Mouse (Mus musculus) mature B cell (primary cell): ENCODE results near the gene Olfr1393.

Source experiments
- in situ Hi-C: fragments of 300-500 bp; cut with MboI; formaldehyde crosslinking; loops from 2 replicates; pipeline ENCODE4 v1.14.3; 2019

The Olfr1393 gene

DNA sequence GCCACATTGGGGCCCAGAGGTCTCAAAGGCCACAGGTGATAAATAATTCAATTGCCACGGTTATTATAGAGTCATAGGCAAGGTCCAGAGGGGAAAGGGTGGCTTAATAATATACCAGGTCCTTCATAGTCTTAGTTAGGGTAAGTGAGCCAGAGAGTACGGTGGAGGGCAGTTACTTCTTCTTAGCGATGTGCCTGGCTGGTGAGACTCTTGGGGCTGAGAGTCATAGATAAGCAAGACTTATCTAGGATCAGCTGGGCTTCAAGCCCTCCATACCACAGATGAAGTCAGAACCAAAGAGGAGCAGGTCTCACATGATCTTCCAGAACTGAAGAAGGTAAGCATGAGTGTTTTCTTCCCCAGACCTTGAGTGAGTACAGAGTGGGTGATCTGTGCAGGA lies at the start of gene Olfr1393:
TSS of gene Olfr1393 (plus strand) at position 83 of the 400 bp plus-strand sequence.
- in situ Hi-C loops = no loop called here

DNA sequence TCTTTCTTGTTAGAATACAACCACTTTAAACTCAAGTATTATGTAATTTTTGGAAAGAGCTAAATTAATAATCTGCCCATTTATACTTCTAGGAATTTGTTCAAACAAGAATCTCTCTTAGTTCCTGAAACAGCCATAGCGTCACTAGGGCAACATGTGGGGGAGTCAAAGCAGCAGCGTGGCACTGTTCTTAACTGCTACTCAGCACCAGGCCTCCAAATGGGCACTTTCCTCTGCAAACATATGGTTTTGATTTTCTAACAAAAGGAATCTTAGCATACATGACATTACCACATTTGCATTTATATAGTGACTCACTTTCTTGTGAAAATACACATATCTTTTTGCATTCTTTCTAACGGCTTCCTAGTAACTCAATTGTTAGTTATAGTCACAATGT lies 45.3 kb upstream of the Olfr1393 start:
- in situ Hi-C loops = no loop called here

DNA sequence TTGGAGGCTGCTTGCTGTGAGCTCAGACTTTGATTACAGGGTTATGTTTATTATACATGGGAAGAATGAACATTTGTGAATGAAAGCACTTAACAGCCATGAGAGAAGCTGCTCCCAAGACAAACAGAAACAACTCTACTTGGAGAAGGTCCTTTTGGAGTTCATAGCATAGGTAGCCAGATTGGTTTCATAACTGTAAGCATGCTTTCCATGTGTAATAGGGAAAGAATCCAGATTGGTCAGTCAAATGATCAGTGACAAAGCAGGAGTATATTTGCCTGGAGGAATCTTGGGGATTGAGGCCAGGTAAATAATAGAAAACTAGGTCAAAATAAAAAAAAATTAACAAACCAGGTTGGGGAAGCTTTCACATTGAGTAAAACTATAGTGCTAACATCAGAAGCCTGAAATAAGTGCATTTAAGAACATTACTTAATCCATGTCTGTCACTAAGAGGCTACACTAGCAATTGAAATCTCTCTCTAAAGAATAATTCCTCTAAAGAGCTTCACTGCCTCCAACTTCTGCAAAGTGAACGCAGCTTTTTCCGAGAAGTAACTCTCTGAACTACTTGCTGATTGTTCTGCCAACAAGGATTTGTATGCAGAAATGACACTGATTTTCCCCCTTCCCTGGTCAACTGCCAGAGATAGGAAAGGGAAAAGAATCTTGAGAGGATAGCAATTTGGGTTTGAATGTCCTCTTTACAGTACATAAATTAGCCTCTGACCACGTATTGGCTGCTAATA lies 42.5 kb upstream of the Olfr1393 start:
- in situ Hi-C loops = no loop called here

DNA sequence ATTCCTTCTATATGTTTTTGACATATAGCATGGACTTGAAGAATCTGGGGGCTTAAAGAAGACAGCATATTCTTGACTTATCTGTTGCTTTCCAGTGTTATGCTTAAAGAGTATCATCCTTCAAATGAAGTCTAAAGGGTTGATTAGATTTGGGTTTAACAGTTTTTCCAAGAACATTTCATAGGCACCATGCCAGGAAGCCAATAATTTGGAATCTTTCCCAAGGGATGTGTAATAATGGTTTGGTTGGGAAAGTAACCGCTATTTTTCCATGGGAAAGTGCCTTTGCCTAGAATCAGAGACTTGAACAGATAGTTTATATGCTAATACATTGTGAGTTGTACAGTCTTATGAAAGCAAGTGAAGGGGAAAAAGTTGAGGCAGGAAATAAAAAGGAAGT lies 41.2 kb upstream of the Olfr1393 start:
- in situ Hi-C loops = no loop called here

DNA sequence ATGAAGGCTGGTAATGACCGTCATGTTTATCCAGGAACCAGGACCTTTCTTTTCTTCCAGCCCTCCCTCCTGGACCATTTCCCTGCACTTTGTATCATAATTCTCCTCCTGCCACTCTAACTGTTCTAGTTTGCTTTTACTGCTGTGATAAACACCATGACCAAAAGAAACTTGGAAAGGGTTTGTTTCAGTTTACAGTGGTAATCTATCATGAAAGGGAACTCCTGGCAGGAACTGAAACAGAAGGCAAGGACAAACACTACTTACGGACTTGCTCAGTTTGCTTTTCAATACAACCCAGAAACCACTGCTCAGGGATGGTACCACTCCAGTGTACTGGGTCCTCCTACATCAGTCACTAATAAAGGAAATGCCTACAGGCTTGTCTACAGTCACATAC lies 40.6 kb upstream of the Olfr1393 start:
- in situ Hi-C loops = no loop called here

DNA sequence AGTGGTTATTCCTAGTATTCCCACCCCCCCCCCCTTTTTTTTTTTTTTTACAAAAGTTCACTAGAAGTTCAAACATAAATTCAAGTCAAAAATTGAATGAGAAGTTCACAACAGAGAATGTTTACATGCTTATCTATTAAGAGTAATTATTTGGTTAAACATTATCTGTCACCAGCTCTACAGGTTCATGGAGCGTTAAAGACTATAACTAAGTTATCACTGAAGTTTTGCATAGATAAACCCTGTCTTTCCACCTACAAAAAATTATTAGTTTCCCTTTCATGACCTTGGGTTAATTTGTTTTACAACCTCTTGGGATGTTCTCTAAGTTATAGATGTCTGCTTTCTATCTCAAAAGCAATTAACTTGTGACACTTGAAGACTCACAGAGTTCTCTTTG lies 37.8 kb upstream of the Olfr1393 start:
- in situ Hi-C loops = loop anchor here (10.0 kb wide), 2 partner anchors 386 to 456 kb away; no protein-coding TSS in a partner anchor

DNA sequence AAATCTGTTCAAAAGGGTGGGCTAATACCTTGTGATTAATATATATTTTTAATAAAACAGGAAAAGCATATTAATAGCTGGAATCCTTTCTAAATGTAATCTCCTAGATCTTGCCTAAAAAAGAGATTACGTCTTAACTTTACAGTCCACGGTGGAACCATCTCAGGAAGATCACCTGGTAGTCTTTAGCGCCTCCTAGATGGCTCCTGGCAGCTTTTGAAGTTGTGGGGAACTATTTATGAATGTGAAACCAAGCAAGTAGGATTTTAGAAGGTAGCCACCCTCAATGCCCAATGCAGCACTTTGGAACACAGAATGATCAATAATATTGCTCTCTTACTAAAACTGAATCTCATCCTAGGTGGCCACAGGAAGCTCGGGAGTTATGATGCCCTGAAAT lies 37.2 kb upstream of the Olfr1393 start:
- in situ Hi-C loops = loop anchor here (10.0 kb wide), 2 partner anchors 386 to 456 kb away; no protein-coding TSS in a partner anchor

DNA sequence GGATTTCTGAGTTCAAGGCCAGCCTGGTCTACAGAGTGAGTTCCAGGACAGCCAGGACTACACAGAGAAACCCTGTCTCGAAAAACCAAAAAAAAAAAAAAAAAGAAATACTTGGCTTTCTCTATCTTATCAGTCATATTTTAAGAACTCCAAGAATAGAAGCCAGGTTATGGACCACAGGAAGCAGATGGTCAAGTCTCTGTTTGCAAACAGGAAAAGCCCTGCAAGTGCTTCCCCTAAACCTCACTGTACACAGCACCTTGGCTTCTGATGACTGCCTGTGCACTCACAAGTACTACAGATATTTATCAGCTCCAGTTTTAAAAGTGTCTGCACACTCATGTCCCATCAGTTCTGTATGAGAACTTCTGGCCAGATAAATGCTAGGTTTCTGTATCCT lies 36.6 kb upstream of the Olfr1393 start:
- in situ Hi-C loops = loop anchor here (10.0 kb wide), 2 partner anchors 387 to 457 kb away; no protein-coding TSS in a partner anchor

DNA sequence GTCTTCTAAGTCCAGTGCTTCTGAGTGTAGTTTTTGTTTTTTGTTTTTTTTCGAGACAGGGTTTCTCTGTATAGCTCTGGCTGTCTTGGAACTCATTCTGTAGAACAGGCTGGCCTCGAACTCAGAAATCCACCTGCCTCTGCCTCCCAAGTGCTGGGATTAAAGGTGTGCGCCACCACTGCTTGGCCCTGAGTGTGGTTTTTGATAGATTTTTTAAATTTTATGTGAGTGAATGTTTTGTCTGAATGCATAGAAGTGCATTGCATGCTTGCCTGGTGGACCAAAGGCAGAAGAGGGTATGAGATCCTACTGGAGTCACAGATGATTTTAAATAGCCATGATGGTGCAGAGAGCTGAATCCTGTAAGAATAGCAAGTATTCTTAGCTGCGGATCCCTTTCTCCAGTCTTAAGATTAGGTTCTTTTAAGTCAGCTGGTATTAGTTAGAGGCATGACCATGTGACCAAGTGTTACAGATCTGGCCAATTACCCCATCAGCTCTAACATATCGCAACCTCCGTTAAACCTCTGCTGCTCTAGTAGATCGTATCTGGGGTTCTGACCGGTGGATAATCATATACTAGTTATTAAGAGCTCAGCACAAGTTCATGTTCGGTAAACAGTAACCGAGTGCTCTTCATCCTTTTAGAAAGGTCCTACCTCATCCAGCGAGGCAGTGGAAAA lies 35.0 kb upstream of the Olfr1393 start:
- in situ Hi-C loops = loop anchor here (10.0 kb wide), 2 partner anchors 388 to 458 kb away; no protein-coding TSS in a partner anchor

DNA sequence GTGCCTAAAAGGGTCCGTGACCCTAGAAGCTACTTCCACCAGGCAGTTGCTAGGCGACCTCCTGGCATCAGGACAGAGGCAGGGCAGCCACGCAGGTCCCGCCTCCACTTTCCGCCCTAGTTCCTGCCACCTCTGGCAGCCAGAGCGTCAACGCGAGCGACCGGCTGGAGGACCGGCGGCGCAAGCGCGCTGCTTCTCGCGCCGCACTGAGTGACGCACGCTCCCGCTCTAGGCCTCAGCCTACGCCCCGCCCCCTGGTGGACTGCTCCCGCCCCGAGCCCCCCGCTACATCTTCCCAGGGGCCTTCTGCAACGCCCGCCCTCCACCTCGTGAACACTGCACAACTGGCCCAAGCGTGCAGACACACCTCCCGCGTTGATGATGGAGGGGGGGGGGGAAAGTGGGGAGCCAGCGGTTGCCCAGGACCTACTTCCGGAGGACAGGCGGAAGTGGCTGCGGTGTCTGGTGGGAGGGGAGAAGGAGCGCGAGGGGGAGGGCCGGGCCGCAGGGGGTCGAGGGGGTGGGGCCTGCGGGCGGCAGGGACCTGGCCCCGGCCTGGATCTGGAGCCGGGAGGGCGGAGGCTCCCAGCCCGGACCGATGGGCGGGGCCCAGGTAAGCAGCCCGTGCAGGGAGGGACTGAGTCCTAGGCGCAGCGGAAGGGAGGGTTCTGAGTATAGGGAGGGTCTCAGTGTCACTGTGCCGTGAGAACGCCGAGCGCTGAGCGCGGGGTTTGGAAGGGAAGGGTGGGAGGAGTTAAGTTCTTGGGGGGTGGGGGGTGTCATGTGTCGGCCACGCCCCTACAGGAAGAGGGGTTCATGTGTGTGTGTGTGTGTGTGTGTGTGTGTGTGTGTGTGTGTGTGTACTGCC lies 34.1 kb upstream of the Olfr1393 start, which contains the start of gene Mgat1:
TSS of gene Mgat1 (plus strand) at position 465 of the 868 bp plus-strand sequence.
- in situ Hi-C loops = loop anchor here (10.0 kb wide), 2 partner anchors 389 to 459 kb away; no protein-coding TSS in a partner anchor

DNA sequence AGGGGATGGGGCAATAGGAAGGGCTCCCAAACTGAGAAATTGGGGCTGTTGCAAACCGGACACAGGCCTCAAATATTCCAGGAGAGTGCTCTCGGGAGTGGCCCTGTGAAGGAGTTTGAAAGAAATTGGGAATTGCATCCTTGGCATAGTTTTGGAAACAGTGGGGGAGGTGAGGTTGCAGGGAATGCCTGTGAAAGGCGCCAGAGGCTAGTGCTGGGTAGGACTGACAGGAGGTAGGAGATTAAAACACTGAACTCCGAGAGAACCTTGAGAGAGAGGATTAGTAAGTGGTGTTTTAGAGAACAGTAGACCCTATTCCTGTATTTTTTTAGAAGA lies 33.5 kb upstream of the Olfr1393 start:
- in situ Hi-C loops = loop anchor here (10.0 kb wide), 2 partner anchors 390 to 460 kb away; no protein-coding TSS in a partner anchor

DNA sequence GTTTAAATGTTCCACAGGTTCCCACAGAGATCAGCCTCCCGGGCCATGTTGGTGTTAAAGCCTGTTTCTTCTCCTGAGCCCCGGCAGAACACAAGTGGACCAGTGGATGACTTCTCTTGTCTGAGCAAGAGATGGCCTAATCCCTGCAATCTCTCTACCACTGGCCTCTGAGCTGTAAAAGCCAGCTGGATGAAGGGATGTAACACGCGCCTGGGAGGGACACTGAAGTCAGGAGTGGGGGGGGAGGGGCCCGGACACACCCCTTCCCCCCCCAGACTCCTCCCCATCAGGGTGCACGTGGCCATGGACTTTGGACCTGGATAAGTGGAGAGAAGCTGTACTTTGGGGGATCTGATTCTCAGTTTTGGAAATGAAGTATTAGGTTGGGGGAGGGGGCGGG lies 32.9 kb upstream of the Olfr1393 start:
- in situ Hi-C loops = loop anchor here (5.0 to 10.0 kb wide), 3 partner anchors 43 to 460 kb away; partner anchors contain the start of gene Zfp62

DNA sequence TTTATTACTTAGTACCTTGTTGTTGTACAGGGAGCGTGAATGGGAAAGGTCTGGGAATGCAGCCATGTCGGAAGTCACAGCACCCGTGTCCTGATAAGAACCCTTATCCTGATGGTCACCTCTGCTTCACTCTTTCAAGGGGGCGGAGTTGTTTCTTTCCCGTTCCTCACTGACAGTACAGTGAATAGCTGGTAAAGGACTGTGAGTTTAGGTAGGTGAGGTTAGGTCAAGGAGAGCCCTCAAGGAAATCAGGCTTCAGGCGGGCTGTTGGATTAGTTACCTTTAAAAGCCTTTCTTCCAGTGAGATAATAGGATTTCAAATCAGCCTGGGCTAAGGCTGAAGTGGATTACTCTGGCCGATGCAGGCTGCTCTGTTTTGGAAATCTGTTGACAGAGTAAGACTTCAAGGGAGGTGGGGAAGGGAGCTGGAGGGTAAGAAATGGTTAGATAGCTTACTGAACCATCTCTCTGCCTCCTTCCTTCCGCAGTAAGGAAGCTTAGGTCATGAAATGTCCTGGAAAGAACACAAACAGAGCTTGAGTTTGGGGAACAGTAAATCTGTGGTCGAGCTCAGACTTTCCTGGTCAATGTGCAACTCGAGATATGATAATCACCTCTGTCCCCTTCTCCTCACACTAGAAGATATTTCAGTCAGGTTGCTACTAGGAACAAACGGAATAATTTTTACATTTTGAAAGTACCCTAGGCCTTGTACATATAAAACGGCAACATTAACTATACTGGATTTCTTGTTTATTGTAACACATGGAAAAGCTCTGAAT lies 32.3 kb upstream of the Olfr1393 start:
- in situ Hi-C loops = loop anchor here (5.0 to 10.0 kb wide), 3 partner anchors 44 to 461 kb away; partner anchors contain the start of gene Zfp62

DNA sequence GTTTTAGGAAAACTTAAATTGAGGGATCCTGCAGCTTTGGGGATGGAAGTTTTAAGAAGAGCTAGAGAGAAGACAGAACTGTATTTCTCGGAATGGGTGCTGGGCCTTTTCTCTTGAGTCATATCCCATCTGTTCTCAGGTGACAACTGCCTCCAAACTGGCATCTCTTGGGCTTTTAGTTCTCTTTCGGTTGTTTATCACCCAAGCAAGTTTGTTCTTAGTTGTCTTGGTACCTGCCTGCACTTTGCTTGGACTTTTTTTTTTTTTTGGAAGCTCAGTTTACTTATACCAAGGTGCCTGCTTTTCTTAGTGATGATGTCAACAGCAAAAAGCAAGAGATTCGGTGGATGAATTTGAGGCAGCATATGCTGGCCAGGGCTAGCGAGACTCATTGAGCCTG lies 31.6 kb upstream of the Olfr1393 start:
- in situ Hi-C loops = loop anchor here (5.0 to 10.0 kb wide), 3 partner anchors 44 to 462 kb away; partner anchors contain the start of gene Zfp62

DNA sequence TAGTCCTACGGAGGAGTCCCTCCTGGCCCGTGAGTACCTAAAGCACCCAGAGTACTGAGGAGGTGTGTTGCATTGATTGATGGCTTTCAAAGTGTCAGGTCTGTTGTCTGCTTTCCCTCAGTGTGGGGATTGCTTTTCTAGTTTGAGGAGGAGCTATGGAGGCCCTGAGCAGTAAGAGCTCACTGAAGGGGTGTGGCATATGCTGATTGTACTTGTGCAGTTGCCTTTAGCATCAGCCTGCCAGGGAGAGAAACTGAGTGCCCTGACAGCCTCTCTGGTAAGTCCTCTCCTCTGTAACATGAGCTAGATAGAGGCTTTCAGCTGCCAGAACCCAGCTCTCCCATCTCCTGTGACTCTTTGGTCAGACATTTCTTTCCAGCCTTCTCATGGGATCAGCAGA lies 30.8 kb upstream of the Olfr1393 start:
- in situ Hi-C loops = loop anchor here (5.0 to 10.0 kb wide), 3 partner anchors 45 to 462 kb away; partner anchors contain the start of gene Zfp62

DNA sequence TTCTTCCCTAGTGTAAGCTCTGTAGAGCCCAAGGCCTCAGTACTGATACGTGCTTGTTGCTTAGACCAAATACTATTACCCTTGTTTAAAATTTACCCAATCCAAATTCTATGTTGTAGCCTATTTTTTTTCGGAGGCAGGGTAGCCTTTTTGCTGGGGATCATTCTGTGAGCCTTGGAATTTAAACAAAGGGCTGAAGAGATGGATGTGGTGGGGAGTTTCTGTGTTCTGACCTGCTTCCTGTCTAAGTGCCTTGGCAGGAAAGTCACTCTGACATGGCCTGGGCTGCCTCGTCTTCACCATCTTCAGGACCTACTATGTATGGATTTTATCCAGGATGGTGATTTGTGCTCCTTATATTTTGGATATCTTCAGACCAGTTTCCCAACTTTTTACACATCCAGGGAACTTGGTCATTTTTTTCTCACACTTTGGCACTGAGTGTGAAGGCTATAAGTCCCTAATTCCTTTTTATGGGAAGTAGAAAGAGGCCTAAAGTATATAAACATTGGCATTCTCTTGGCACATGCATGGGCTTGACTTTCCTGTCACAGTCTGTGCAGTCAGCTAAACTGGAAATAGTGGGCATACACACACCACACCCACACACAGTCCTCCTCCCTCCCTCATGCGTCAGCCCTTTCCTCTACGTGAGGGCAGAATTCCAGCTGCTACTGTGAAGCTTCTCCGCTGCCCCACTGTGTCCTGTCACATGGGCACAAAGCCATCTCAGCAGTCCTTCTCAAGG lies 29.7 kb upstream of the Olfr1393 start:
- in situ Hi-C loops = loop anchor here (5.0 to 10.0 kb wide), 3 partner anchors 46 to 464 kb away; partner anchors contain the start of gene Zfp62

DNA sequence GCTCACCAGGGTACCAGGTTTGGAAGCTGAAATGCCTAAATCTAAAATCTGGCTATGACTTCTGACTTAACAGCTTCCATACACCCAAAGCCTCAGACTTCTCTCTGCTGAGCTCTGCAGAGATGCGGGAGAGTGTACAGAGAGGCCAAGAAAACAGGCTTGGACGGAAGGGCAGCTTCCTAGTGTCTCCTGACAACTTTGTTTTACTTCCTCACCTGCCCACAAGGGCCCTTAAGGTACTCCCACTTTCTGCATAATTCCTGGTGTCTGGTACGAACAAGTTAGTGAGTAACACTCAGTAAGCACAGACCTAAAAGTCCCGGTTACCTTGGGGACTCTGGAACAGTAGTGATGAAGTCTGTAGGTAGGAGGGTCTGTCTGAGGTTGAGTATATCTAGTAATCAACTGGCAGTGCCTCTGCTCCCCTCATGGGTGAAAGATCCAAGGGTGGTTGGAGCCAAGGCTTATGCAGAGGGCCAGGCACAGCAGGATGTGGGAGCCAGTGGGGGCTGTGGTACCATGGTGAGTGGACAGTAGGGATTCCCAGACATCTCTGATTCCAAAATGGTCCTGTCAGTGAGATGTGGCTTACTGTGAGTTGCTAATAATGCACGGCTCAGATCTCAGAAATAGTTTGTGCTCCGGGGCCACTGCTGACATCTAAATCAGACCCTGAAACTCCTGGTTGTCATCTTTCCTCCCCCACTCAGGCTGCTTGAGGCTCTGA lies 29.0 kb upstream of the Olfr1393 start:
- in situ Hi-C loops = loop anchor here (5.0 to 10.0 kb wide), 3 partner anchors 47 to 464 kb away; partner anchors contain the start of gene Zfp62

DNA sequence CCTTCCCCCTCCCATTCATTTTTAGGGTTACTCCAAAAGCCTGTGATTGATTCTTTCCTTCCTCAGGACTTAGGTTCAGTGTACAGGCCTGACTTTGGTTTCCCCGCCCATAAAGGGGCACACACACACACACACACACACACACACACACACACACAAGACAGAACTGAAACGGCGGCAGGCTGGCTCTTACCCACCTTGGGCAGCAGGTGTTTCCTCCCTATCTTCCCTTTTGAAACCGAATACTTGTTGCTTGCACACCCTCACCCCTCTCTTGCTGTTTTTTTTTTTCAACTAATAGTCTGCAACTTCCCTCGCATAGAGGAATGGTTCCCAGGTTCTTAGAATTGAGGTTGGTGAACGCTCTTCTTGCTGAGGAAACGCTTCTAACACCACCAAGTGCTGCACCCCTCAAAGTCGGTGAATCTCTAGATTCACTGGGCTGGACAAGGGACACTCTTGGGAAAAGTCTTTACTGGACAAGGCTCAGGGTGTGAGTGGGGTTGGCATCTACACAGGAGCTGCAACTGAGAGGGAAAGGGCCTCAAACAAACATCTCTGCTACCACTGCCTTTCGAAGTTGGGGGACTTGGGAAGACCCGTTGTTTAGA lies 28.2 kb upstream of the Olfr1393 start:
- in situ Hi-C loops = loop anchor here (5.0 to 10.0 kb wide), 3 partner anchors 48 to 465 kb away; partner anchors contain the start of gene Zfp62
